Mouse (Mus musculus): Measurements from ENCODE around the gene Tom1l1. TPM values are rescaled to one million over a fixed set of nuclear protein-coding genes. Genes with fewer than 3 reads are reported as not detected.

The Tom1l1 gene
- polyA plus RNA-seq, 1 experiment from 2014 or later, result 24.2 TPM

GRCm38 (mm10) chr11:90595826-90596225, 92.3 kb downstream of the Tom1l1 start:
- H3K4me1 ChIP-seq, result no peaks in the 10 kb centered on the region
- H3K4me2 ChIP-seq (replicated peaks), result no peak overlapping the region
- WGBS, result 76% methylated on average over 1 of the region's 1 CpGs
- no peaks in the 10 kb centered on the region for H3K9me3 ChIP-seq
- no peak overlapping the region for H3K9ac ChIP-seq
- no peak overlapping the region for H3K4me3 ChIP-seq
- no peaks in the 10 kb centered on the region for H3K27me3 ChIP-seq
- no peak for ATAC-seq (ENCODE audit: insufficient number of reproducible peaks, insufficient read depth, low FRiP score, low TSS enrichment)
- H3K27ac ChIP-seq, result no peak overlapping the region
- H3K36me3 ChIP-seq, result peaks cover 26% of the 10 kb centered on the region

Other genes with a start within 250 kb of the Tom1l1 start
- 39.7 and 41.0 TPM in 2 replicates for gene Stxbp4, start 50.3 kb downstream of the Tom1l1 start, polyA plus RNA-seq (2016; fragmentation: Nextera tagmentation; extraction: Ambion mirVana)
- 46.5 and 47.9 TPM in 2 replicates for gene Cox11, start 50.2 kb downstream of the Tom1l1 start, polyA plus RNA-seq (2016; fragmentation: Nextera tagmentation; extraction: Ambion mirVana)